Mouse (Mus musculus): ENCODE data around the gene Serpini2. TPM values are rescaled to one million over a fixed set of nuclear protein-coding genes. Genes with fewer than 3 reads are reported as not detected.

The Serpini2 gene
- not detected in 2 replicates for polyA plus RNA-seq (2015; fragmentation: Nextera tagmentation; extraction: Ambion mirVana)

GRCm38 (mm10) chr3:75269978-75270377, at the start of gene Serpini2:
Serpini2 (minus strand) TSS chr3:75270078.

Other genes with a start within 250 kb of the Serpini2 start
- gene Zbbx, start 105.0 kb downstream of the Serpini2 start, polyA plus RNA-seq (2015; fragmentation: Nextera tagmentation; extraction: Ambion mirVana): not detected in 2 replicates
- not detected in 2 replicates for gene Wdr49, start 212.1 kb upstream of the Serpini2 start, polyA plus RNA-seq (2015; fragmentation: Nextera tagmentation; extraction: Ambion mirVana)

Data from urinary bladder, postnatal 0 days (tissue).